Mouse (Mus musculus) myocyte (in vitro differentiated cells): ENCODE results near the gene Ndufa8. TPM values are rescaled to one million over a fixed set of nuclear protein-coding genes. Genes with fewer than 3 reads are reported as not detected.

Experiments
- H3K27me3 ChIP-seq: one replicate; pipeline ENCODE4 v1.6.1; 2011; ENCODE audit not compliant: control insufficient read depth, insufficient read depth, insufficient read length
- H3K36me3 ChIP-seq: one replicate; pipeline ENCODE4 v1.6.1; 2011; ENCODE audit not compliant: control insufficient read depth, insufficient read depth
- H3K4me2 ChIP-seq: one replicate; pipeline ENCODE4 v1.6.1; 2011; ENCODE audit warnings: low read depth, control low read depth
- H3K4me3 ChIP-seq: one replicate; pipeline ENCODE4 v1.5.1; 2011; ENCODE audit warnings: mild to moderate bottlenecking, control low read depth, moderate library complexity
- H3K79me2 ChIP-seq: one replicate; pipeline ENCODE4 v1.6.1; 2011; ENCODE audit not compliant: control insufficient read depth, insufficient read depth
- H3ac ChIP-seq: one replicate; pipeline ENCODE4 v1.6.1; 2011; ENCODE audit not compliant: control insufficient read depth, insufficient read length
- CEBPB ChIP-seq: IDR thresholded peaks from 2 replicates; pipeline ENCODE4 v1.6.1; 2011; ENCODE audit warnings: mild to moderate bottlenecking, moderate library complexity; ENCODE audit not compliant: poor library complexity, insufficient read depth, severe bottlenecking
- E2F4 ChIP-seq: IDR thresholded peaks from one replicate; pipeline ENCODE4 v1.6.1; 2011; ENCODE audit warnings: mild to moderate bottlenecking, control low read depth, moderate library complexity; ENCODE audit not compliant: insufficient read depth
- MAX ChIP-seq: IDR thresholded peaks from one replicate; pipeline ENCODE4 v1.6.1; 2011; ENCODE audit warnings: low read depth, mild to moderate bottlenecking, control low read depth
- MYOD1 ChIP-seq, 3 experiments: IDR thresholded peaks; one replicate each; pipeline ENCODE4 v1.6.1; 2011; ENCODE audit warnings: control low read depth in 2 of 3, low read depth in 2 of 3, mild to moderate bottlenecking in 2 of 3, moderate library complexity in 1 of 3; ENCODE audit not compliant: insufficient read length in 2 of 3, control insufficient read depth in 1 of 3
- MYOG ChIP-seq, 3 experiments: IDR thresholded peaks; one replicate each; pipeline ENCODE4 v1.6.1; 2011; ENCODE audit warnings: control low read depth in 2 of 3, low read depth in 2 of 3, mild to moderate bottlenecking in 2 of 3; ENCODE audit not compliant: insufficient read length in 2 of 3, control insufficient read depth in 1 of 3, insufficient read depth in 1 of 3
- POLR2A ChIP-seq: IDR thresholded peaks from one replicate; pipeline ENCODE4 v1.6.1; 2011; ENCODE audit warnings: low read depth, mild to moderate bottlenecking, control low read depth, moderate library complexity; ENCODE audit not compliant: insufficient read length
- POLR2AphosphoS2 ChIP-seq: IDR thresholded peaks from one replicate; pipeline ENCODE4 v1.6.1; 2011; ENCODE audit warnings: low read depth, control low read depth; ENCODE audit not compliant: insufficient read length
- REST ChIP-seq: IDR thresholded peaks from one replicate; pipeline ENCODE4 v1.6.1; 2011; ENCODE audit warnings: mild to moderate bottlenecking, control low read depth, moderate library complexity; ENCODE audit not compliant: insufficient read depth, insufficient read length
- SRF ChIP-seq: IDR thresholded peaks from one replicate; pipeline ENCODE4 v1.6.1; 2011; ENCODE audit warnings: low read depth; ENCODE audit not compliant: control insufficient read depth, insufficient read length
- TCF12 ChIP-seq: IDR thresholded peaks from one replicate; pipeline ENCODE4 v1.6.1; 2011; ENCODE audit warnings: mild to moderate bottlenecking, control low read depth; ENCODE audit not compliant: poor library complexity, insufficient read depth, severe bottlenecking
- TCF3 ChIP-seq: IDR thresholded peaks from one replicate; pipeline ENCODE4 v1.6.1; 2011; ENCODE audit warnings: low read depth, control low read depth; ENCODE audit not compliant: insufficient read length
- USF1 ChIP-seq: IDR thresholded peaks from one replicate; pipeline ENCODE4 v1.6.1; 2011; ENCODE audit warnings: low read depth, mild to moderate bottlenecking, control low read depth, moderate library complexity
- polyA plus RNA-seq: library from polyadenylated mRNA; unstranded; fragments of >200 nt; fragmentation: generic; extraction: Trizol; gene quantifications from one replicate; pipeline ENCODE4 v1.2.1, GENCODE M21; 2012; ENCODE audit warnings: missing spikeins

Ndufa8 gene
- polyA plus RNA-seq, result 299 TPM

DNA sequence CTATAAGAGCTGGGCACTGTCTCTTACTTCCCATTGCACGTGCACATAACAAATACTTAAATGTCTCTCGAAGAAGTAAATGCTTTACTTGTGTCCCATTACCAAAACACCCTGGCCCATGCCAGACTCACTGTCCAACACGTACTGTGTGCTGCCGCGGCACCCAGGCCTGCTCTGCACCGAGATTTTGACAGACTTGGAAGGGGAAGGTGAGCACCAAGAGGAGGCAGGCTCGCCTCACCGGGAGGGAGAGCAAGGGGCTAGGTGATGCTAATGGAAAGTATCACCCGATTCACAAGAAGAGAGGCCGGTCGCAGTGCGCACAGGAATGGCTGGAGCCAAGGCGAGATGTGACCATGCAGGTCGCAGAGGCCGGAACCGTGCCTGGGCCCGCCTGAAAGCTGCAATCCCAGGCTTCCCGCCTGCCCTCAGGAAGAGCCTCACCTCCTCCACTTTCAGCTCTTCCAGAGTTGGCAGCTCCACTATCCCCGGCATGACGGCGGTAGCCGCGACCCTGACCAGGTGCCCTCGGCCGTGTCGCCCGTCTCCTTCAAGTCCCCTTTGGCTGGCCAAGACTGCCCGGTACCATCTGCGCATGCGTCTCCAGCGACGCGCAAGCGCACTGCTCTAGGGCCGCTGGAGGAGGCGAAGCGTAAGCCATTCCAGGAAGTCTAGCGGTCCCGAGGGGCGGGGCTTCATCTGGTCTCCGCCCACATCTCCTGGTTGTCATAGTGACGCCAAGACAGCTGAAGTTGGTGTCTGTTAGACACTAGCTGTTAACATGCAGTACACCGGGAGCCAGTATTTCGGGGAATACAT lies at the start of gene Ndufa8, which contains the start of gene Morn5:
Gene Ndufa8 (minus strand): TSS at position 659 of the 819 bp plus-strand sequence.
Gene Morn5 (plus strand): TSS at position 711 of the 819 bp plus-strand sequence.
- peaks cover 45% of the 10 kb centered on the region for H3K79me2 ChIP-seq
- H3ac ChIP-seq, result peak within 1 kb of the TSS; percentile 50
- peaks cover 1% of the 10 kb centered on the region for H3K36me3 ChIP-seq
- peak within 1 kb of the TSS; percentile 76 for H3K4me3 ChIP-seq
- TF ChIP-seq MYOG (IDR thresholded peaks at IDR 0.05; ENCODE audit: control insufficient read depth in 1 of 3, insufficient read depth in 1 of 3, insufficient read length in 2 of 3, low read depth in 2 of 3), result peak; percentile 39 to 64 (median 42)
- TF ChIP-seq CEBPB, result no peak
- TF ChIP-seq TCF12, result no peak
- peak; percentile 80 for TF ChIP-seq SRF
- peak; percentile 96 for TF ChIP-seq POLR2AphosphoS2
- TF ChIP-seq POLR2A, result peak; percentile 98
- peak; percentile 4 for TF ChIP-seq REST
- TF ChIP-seq MYOD1 (IDR thresholded peaks at IDR 0.05; ENCODE audit: control insufficient read depth in 1 of 3, insufficient read length in 2 of 3, low read depth in 2 of 3), result peak; percentile 42 to 76 (median 68)
- peak within 1 kb of the TSS; percentile 94 for H3K4me2 ChIP-seq
- H3K27me3 ChIP-seq, result no peaks in the 10 kb centered on the region

DNA sequence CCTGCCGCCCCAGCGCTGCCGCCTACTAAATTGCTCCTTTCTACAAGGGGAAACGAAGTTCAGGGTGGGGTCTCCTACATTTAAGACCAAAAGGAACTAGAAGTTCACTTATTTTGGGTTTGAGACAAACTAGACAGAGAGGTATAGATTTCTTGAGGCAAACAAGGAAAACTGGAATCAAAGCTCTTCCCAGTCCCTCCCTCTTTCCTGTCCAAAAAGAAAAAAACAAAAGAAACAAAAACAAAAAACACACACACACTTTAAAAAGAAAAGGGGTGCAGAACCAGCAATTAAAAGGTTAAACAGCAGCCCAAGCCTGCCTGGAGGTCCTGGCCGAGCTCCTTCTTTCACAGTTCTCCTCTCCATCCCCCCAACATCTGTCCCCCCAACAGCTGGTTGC lies 48.8 kb upstream of the Ndufa8 start:
- no peak overlapping the region for H3ac ChIP-seq
- TF ChIP-seq E2F4 (no peak), MYOG (IDR thresholded peaks at IDR 0.05; ENCODE audit: control insufficient read depth in 1 of 3, insufficient read depth in 1 of 3, insufficient read length in 2 of 3, low read depth in 2 of 3) (no peak), POLR2A (no peak), SRF (no peak), MAX (no peak), CEBPB (no peak), MYOD1 (IDR thresholded peaks at IDR 0.05; ENCODE audit: control insufficient read depth in 1 of 3, insufficient read length in 2 of 3, low read depth in 2 of 3) (no peak), TCF12 (no peak)
- H3K4me3 ChIP-seq, result no peak overlapping the region
- H3K27me3 ChIP-seq, result no peaks in the 10 kb centered on the region
- H3K4me2 ChIP-seq, result no peak overlapping the region
- H3K36me3 ChIP-seq, result no peaks in the 10 kb centered on the region
- no peaks in the 10 kb centered on the region for H3K79me2 ChIP-seq

DNA sequence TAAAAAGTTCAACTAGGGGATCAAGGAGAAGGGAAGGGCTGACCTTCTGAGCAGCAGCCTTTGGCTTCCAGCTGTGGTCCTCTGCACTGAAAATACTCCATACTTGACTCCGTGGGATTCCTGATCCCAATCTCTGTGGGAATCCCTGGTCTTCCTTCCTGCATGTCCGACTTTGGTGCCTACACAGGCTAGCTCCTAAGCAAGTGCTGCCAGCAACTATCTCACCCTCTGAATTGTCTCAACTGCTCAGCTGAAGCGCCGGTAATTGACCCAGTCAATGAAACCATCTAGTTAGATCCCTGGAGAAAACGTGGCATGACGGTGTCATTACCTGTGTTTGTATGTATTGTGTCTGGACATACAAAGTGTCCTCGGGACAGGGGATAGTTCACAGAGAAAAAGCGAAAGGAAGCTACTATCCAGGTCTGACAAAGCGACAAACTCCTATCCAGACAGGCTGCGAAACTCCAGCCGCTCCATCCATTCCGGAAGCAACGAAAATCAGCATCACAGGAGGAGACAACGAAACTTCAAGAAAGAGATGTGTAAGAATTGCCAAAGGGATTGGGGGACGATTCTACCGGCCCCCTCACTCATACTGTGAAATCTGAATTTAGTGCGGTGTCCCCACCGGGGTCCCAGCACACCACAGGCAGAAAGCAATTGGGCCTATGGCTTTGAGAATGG lies 48.1 kb upstream of the Ndufa8 start:
- no peak for TF ChIP-seq REST
- TF ChIP-seq TCF3, result no peak
- TF ChIP-seq TCF12, result no peak
- no peak for TF ChIP-seq MAX
- TF ChIP-seq MYOD1 (IDR thresholded peaks at IDR 0.05; ENCODE audit: control insufficient read depth in 1 of 3, insufficient read length in 2 of 3, low read depth in 2 of 3), result no peak
- TF ChIP-seq POLR2AphosphoS2, result no peak
- no peak for TF ChIP-seq SRF
- no peak for TF ChIP-seq POLR2A
- no peak for TF ChIP-seq USF1
- no peak for TF ChIP-seq CEBPB
- TF ChIP-seq MYOG (IDR thresholded peaks at IDR 0.05; ENCODE audit: control insufficient read depth in 1 of 3, insufficient read depth in 1 of 3, insufficient read length in 2 of 3, low read depth in 2 of 3), result no peak
- no peak for TF ChIP-seq E2F4
- no peaks in the 10 kb centered on the region for H3K27me3 ChIP-seq
- no peak overlapping the region for H3ac ChIP-seq
- H3K36me3 ChIP-seq, result no peaks in the 10 kb centered on the region
- no peak overlapping the region for H3K4me3 ChIP-seq
- no peak overlapping the region for H3K4me2 ChIP-seq
- H3K79me2 ChIP-seq, result no peaks in the 10 kb centered on the region

DNA sequence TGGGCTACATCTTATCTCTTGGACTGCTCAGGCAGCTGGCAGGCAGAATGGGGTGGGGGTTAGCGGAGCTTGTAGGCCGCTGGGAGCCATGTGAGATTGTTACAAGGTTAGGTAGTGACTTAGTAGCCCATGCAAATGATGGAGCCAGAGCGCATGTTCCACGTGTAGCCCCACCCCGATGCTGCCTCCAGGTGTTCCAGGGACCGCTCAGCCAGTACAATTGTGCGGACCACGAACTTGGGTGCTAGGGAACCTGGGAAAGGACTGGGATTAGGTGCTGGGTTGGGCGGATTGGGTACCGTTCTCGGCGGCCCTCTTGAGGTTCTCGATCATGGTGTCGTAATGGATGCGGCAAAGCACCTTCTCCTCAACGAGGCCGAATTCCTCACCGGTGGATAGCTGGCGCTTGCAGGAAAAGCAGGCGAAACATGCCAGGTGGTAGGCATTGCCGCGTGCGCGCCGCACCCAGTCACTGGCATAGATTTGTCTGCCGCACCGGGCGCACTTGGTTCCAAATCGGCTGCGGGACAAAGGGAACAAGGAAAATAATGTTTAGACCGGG lies 44.8 kb upstream of the Ndufa8 start:
- no peak overlapping the region for H3K4me2 ChIP-seq
- no peaks in the 10 kb centered on the region for H3K36me3 ChIP-seq
- no peaks in the 10 kb centered on the region for H3K79me2 ChIP-seq
- no peaks in the 10 kb centered on the region for H3K27me3 ChIP-seq
- H3K4me3 ChIP-seq, result no peak overlapping the region
- H3ac ChIP-seq, result no peak overlapping the region
- no peak for TF ChIP-seq TCF12
- no peak for TF ChIP-seq USF1
- TF ChIP-seq MAX, result no peak
- TF ChIP-seq SRF, result no peak
- no peak for TF ChIP-seq POLR2A
- no peak for TF ChIP-seq POLR2AphosphoS2
- no peak for TF ChIP-seq REST
- no peak for TF ChIP-seq MYOG (IDR thresholded peaks at IDR 0.05; ENCODE audit: control insufficient read depth in 1 of 3, insufficient read depth in 1 of 3, insufficient read length in 2 of 3, low read depth in 2 of 3)
- TF ChIP-seq E2F4, result no peak
- TF ChIP-seq TCF3, result no peak
- no peak for TF ChIP-seq MYOD1 (IDR thresholded peaks at IDR 0.05; ENCODE audit: control insufficient read depth in 1 of 3, insufficient read length in 2 of 3, low read depth in 2 of 3)
- no peak for TF ChIP-seq CEBPB
